Mouse (Mus musculus) liver, adult (tissue): ENCODE data around the gene Fbxl5.

Source experiments
- GATA4 ChIP-seq: IDR thresholded peaks from 2 replicates; pipeline ENCODE4 v1.6.1; 2014; ENCODE audit warnings: mild to moderate bottlenecking, low read length; ENCODE audit not compliant: insufficient replicate concordance

Gene Fbxl5

DNA sequence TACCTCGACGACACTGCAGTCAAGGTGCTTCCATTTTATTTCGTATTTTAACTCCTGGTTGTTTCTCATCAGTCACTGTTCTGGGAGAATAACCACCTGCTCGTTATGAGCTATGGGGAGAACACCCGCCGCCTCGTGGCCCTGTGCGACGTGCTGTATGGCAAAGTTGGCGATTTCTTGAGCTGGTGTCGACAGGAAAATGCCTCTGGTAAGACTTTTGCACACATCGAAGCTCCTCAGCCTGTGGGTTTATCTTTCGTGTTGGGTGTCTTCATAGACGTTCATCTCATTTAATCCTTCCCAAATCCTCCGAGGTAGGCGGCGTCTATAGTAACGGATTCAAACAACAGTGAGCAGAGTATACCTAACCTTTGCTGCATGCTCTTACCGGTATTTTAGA, at the start of gene Fbxl5:
Fbxl5 (minus strand) TSS at position 101 of the 400 bp plus-strand sequence.
- TF ChIP-seq GATA4: no peak

DNA sequence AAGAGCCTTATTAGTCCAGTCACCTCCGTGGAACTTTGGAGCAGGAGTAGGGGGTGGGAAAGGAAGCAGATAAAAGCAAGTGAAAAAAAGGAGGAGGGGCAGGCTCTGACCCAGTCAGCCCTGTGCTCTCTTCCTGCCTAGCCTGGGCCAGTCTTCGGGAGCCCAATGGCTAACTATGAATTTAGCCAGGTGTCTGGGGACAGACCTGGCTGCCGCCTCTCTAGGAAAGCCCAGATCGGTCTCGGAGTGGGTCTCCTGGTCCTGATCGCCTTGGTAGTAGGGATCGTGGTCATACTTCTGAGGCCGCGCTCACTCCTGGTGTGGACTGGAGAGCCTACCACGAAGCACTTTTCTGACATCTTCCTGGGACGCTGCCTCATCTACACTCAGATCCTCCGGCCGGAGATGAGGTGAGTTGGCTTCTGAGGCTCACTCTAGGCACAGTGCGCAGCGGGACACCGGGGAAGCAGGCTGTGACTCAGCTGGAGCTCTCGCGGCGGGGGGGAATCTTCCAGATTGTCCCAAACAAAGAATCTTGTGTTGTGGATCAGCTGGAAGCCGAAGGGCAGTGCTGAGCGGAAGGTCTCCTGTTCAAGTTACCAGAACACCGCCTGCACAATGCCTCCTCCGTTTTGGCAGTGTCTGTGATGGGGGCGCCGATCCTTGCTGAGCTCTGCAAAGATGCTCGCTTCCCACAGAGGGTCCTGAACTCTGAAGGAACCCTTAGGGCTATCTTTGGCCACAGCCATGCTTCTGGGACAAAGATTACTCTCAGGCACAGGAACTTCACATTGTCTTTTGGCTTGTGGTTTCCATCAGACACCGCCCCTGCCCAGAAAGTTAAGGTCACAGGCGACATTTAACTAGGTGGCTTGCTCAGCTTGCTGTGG, 47.5 kb upstream of the Fbxl5 start:
- peak; percentile 95 for TF ChIP-seq GATA4

DNA sequence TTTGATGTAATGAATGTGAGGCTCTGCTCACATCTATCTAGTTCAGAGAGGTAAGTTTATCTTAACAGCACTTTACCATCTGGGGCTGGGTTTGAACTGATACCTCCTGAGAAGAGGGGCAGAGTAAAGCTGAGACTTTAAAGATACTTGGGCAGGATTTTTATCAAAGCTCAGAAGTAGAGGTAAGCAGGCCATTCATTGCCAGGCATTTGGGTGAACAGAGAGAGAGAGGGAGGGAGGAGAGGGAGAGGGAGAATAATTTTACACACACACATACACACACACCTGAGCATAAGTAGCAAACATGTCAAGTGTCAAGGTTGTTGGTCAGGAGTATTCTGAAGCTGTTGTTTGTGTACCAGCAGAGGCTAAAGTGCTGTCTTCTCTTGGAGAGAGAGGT, 46.8 kb upstream of the Fbxl5 start, which contains the start of gene Cd38:
Cd38 (plus strand) TSS at position 301 of the 400 bp plus-strand sequence.
- no peak for TF ChIP-seq GATA4

DNA sequence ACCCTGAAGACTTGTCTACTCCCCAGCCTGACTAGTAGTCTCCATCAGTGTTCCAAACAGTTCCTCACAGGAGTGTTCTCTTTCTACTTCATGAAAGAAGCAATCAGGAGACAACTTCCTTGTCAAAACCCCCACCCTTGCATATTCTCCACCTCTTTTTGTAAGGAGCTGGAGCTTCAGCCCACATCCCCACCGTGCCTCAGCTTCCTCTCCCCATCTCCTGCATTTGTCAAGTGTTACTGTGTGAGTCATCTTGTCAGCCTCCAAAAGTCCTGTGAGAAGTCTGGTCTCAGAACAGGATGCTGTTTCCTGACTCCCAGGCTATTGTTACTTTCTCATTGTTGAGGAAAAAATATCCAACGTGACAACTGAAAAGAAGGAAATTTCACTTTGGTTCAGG, 43.9 kb upstream of the Fbxl5 start:
- 0 out of 2 replicates have a peak, but pooled peaks have one; percentile 18 for TF ChIP-seq GATA4

DNA sequence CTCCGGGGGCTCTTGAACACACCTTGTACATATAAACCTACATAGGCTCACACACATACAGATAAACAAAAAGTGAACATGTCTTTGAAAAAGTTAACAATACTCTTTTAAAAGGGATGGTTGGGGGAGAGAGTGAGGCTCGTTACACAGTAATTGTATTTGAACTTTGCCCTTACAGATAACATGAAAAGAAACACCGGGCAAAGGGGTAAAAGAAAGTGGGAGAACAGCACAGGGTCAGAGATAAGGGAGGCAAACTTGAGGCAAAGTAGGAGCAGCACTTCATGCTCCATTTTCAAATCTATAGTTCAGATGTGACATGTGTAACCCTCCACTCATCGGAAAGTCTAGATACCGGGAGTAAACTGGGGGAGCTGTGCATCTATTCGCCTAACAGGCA, 42.2 kb upstream of the Fbxl5 start:
- TF ChIP-seq GATA4: no peak

DNA sequence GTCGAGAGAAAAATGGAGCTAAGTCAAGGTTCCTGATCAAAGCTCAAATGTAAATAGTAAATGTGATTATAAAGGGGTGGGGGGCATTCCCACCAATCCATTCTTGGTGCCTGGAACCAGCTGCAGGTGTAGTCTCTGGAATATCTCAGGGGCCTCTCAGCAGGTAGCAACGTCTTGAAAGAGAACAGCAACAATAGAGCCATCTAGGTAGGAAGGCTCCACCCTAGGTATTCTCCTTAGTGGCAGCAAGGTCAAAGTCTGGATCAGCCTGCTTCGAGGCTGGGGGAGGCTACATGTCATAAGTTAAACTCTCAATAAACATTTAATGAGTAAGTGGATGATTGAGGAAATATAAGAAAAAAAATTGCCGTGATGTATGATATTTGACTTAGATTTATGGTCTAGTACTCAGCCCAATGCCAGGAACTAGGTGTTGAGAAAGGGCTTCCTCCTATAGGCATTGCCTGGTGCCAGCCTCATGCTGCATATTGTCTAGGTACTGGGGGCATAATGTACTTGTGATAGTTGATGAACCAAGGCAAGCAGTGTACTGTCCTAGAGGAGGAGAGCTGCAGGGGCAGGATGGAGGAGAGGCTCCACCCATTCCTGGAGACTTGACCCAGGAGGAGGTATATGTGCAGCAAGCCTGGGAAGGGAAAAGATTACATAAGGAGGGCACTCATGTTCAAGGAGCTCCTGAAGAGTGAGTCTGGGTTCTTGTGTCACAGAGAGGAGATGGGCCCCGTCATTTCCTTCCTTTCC, 39.4 kb upstream of the Fbxl5 start:
- TF ChIP-seq GATA4: no peak

DNA sequence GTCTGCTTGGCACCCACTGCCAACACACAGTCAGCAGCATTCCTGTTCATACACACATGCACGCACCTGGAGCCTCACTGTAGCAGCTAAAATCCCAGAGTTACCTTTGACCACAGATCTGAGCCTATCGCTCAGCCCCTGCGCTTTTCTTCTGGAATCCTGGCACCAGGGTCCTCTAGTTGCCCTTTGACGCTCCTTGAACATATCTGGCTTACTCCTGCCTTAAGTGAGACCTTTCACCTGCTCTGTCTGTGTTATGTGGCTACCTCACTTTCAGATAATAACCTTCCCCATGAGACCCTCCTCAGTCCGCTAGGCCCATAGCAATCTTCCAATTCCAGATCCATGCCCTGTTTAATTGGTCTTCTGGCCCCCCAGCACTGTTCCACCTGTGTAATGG, 38.7 kb upstream of the Fbxl5 start:
- no peak for TF ChIP-seq GATA4

DNA sequence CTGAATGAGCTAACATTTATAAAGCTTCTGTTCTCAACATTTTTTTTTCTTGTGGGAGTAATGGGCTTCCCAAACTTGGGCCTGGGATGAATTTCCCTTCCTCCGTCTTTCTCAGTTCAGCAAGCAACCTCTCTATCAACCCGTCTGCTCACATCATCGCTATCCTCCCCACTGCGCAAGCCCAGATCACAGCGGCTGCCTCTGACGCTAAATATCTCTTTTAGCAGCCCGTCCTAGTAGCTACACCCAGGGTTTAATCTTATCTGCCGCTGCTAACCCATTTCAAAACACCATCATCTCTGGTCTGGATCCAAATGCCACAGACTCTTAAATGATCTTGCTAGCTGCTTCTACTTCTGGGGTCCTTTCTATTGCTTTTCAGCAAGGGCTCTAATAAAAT, 38.2 kb upstream of the Fbxl5 start:
- no peak for TF ChIP-seq GATA4

DNA sequence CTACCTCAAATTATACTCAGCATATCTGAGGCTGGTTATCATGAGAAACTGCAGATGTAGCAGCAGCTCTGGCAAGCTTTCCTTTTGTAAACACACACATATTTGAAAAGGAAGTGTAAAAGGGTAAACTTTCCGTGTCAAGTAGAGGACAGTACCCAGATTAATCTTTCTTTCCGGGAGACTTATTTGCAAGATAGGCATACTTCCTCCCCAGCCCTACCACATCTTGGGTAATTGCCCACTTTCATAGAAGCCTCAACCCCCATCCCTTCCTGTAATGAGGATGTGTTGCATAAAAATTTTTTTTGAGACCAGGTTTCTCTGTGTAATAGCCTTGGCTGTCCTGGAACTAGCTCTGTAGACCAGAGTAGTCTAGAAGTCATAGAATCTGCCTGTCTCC, 34.3 kb upstream of the Fbxl5 start:
- peak; percentile 94 for TF ChIP-seq GATA4

DNA sequence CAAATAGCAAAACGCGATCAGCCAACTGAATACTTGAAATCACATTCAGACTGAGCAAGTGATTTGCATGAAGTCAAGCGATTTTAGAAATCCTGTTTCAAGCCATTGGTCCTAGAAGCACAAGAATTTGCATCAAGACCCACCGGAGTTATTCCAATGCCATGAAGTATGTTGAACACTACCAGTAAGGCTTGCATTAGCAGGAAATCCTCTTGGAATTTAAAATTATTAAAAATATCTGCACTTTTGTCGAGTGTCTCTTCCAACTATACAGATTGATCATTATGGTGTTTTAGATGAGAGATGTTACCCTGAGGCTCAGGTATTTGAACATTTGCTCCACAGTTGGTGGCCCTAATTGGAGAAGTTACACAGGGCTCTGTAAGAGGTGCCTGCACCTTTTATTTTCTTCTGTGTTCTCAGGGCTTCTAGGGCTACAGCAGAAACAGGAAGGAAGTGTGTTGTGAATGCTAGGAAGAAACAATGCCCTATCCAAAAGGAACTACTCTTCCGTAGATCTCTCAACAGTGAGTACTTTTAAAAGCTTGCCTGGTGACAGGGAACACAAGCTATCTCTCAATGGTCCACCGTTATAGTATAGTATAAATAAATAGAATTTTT, 32.5 kb upstream of the Fbxl5 start:
- 0 out of 2 replicates have a peak, but pooled peaks have one; percentile 50 for TF ChIP-seq GATA4

DNA sequence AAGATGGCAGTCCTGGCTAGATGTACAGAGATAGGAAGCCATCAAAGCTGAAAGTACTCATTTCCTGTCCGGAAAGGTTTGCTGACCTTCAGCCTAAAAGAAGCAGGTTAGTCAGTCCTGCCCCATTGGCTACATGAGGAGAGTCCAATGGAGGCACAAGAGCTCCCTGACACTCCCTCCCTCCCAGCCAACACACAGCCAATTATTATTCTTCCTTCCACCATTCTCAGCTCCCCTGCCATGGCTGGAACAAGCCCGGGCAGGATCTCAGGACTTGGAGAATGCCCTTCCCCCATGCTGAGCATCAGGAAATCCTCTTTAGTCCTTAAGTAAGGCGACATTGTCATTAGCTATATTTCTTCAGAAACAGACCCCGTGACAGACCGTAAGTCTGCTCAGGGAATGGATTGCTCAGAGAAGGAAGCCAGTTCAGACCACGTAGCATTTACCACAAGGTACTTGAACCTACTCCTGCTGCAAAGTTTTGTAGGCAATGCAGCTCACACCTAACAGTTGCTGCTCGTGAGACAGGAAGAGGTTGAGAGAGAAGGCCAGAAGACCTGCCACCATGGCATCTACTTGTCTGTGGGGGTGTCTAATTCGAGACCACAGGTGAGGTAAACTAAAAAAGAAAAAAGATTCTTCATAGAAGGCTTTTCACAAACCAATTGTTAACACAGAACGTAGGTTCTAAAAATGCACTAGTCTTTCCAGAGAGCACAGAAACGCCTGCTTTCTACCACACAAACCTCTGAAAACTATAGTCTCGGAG, 31.8 kb upstream of the Fbxl5 start:
- TF ChIP-seq GATA4: no peak

DNA sequence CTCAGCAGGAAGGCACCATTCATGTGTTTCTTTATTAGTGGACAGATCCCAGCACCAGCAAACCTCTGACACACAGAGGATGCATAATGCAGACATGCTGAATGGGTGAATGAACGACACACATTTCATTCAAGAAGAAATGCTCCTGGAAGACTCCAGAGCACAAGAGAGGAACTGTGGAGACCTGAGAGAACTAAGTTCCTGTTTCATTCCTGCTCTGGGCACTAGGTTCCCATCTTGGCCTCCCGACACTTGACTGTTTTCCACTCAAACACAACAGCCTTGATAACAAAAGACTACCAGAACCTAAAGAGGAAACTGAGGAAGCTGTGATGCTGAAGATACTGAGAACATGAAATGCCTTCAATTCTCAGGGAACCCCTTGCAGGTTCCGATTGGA, 26.8 kb upstream of the Fbxl5 start:
- no peak for TF ChIP-seq GATA4

DNA sequence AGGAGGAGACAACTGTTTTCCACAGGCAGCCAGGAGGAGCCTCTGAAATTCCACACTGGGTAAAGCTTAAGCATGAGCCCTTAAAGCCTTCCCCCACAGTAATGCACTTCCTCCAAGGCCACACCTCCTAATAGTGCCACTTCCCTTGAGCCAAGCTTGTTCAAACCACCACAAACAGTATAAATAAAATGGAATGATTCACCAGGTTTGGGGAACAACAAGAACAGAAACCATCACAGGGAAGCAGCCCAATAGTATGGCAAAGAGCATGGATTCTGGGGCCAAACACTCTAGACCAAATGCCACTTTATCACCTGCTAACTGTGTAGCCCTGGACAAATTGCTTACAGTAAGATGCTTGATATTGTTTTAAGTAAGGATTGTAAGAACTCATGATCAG, 26.1 kb upstream of the Fbxl5 start:
- no peak for TF ChIP-seq GATA4

DNA sequence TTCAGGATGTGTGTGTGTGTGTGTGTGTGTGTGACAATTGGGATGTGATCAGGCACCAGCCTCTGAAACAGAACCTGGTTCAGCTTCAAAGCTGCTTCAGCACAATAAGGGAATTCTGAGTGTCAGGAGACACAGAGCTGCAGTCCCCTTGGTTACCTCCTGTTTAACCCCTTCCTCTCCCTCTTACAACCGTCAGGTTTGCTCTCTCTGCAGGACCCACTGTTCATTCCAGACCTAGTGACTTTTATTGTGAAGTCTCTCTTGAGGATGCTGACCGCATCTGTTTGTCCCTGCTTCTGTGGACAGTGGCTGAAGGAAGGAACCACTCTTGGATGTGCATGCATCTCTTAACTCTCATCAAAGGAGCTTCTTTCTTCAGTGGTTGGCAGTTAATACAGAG, 24.8 kb upstream of the Fbxl5 start:
- TF ChIP-seq GATA4: no peak

DNA sequence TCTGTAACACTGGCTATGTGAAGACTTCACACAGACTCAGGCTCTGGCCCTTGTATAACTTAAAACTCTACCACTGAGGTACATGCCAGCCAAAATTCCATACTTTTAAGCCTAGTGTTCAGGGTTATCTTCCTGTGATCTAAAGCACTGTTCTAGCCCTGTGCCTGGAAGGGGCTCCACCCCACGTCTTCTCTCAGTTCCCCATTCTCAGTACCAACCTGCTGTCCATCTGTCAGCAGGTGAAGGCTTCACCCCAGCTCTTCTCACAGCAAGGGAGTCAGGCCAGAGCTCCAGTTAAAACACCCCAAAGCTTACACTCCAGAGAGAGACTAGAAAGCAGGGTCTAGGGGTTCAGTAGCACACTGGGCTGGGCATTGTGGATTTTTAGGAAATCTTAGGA, 24.2 kb upstream of the Fbxl5 start:
- no peak for TF ChIP-seq GATA4
